Mouse (Mus musculus): Measurements from ENCODE around the gene Clip4. TPM values are rescaled to one million over a fixed set of nuclear protein-coding genes. Genes with fewer than 3 reads are reported as not detected.

Clip4 gene
- polyA plus RNA-seq, 1 experiment from 2014 or later = 7.2 TPM

GRCm38 (mm10) chr17:71795521-71796205, 27.4 kb downstream of the Clip4 start:
- Histone ChIP-seq H3K36me3 (no peaks in the 10 kb centered on the region), H3K27ac (peak overlapping the region; percentile 61; the same call in 1 of the 2 replicates), H3K4me2 (no peak overlapping the region), H3K9me3 (no peaks in the 10 kb centered on the region), H3K4me1 (no peaks in the 10 kb centered on the region), H3K9ac (no peak overlapping the region), H3K4me3 (replicated peaks) (no peak overlapping the region), H3K27me3 (replicated peaks) (no peaks in the 10 kb centered on the region)
- no peak for ATAC-seq (ENCODE audit: insufficient read depth, low FRiP score, low read depth)
- 62% methylated on average over 15 of the region's 15 CpGs for WGBS

GRCm38 (mm10) chr17:71803456-71803855, 35.2 kb downstream of the Clip4 start:
- H3K4me1 ChIP-seq = no peaks in the 10 kb centered on the region
- H3K27me3 ChIP-seq (replicated peaks) = no peaks in the 10 kb centered on the region
- no peaks in the 10 kb centered on the region for H3K9me3 ChIP-seq
- no peak overlapping the region for H3K4me3 ChIP-seq (replicated peaks)
- 84% methylated on average over 6 of the region's 6 CpGs for WGBS
- no peak overlapping the region for H3K9ac ChIP-seq
- H3K4me2 ChIP-seq = no peak overlapping the region
- no peak overlapping the region for H3K27ac ChIP-seq
- ATAC-seq (ENCODE audit: insufficient read depth, low FRiP score, low read depth) = no peak
- H3K36me3 ChIP-seq = no peaks in the 10 kb centered on the region

GRCm38 (mm10) chr17:71803876-71804275, 35.6 kb downstream of the Clip4 start:
- no peak overlapping the region for H3K4me2 ChIP-seq
- H3K4me3 ChIP-seq (replicated peaks) = no peak overlapping the region
- no peaks in the 10 kb centered on the region for H3K27me3 ChIP-seq (replicated peaks)
- 75% methylated on average over 4 of the region's 4 CpGs for WGBS
- H3K9me3 ChIP-seq = no peaks in the 10 kb centered on the region
- no peaks in the 10 kb centered on the region for H3K4me1 ChIP-seq
- no peaks in the 10 kb centered on the region for H3K36me3 ChIP-seq
- H3K9ac ChIP-seq = no peak overlapping the region
- no peak for ATAC-seq (ENCODE audit: insufficient read depth, low FRiP score, low read depth)
- H3K27ac ChIP-seq = no peak overlapping the region

DNA sequence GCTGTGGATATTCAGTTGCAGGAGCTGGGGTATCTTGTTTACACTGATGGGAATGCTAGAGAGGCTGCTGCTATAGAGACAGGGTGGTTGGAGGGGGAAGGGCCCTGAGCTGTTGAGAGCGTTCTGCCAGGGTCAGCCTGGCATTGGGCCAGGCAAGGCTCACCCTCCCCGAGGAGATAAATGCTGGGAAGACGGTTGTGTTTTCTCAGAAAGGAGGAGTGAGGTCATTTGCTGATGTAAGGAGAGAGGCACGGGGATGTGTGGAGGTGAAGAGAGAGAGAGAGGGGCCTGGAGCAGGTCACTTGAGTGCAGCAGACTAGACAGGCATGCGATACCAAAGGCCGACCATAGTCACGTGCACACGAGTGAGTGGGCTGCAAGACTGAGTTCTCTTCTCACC, 42.8 kb downstream of the Clip4 start:
- Histone ChIP-seq H3K4me2 (no peak overlapping the region), H3K9me3 (no peaks in the 10 kb centered on the region), H3K9ac (no peak overlapping the region), H3K27me3 (replicated peaks) (no peaks in the 10 kb centered on the region), H3K36me3 (no peaks in the 10 kb centered on the region), H3K4me3 (replicated peaks) (no peak overlapping the region), H3K4me1 (no peaks in the 10 kb centered on the region), H3K27ac (no peak overlapping the region)
- peak; percentile 50; the same call in 1 of the 2 replicates for ATAC-seq (ENCODE audit: insufficient read depth, low FRiP score, low read depth)
- WGBS = 49% methylated on average over 8 of the region's 8 CpGs

GRCm38 (mm10) chr17:71816136-71816864, 48.0 kb downstream of the Clip4 start:
- Histone ChIP-seq H3K4me1 (no peaks in the 10 kb centered on the region), H3K27me3 (replicated peaks) (no peaks in the 10 kb centered on the region), H3K4me3 (replicated peaks) (no peak overlapping the region), H3K27ac (no peak overlapping the region), H3K9ac (no peak overlapping the region), H3K4me2 (no peak overlapping the region), H3K9me3 (no peaks in the 10 kb centered on the region), H3K36me3 (no peaks in the 10 kb centered on the region)
- 84% methylated on average over 8 of the region's 8 CpGs for WGBS
- ATAC-seq (ENCODE audit: insufficient read depth, low FRiP score, low read depth) = no peak

GRCm38 (mm10) chr17:71823622-71824306, 55.5 kb downstream of the Clip4 start:
- 67% methylated on average over 8 of the region's 8 CpGs for WGBS
- ATAC-seq (ENCODE audit: insufficient read depth, low FRiP score, low read depth) = no peak

DNA sequence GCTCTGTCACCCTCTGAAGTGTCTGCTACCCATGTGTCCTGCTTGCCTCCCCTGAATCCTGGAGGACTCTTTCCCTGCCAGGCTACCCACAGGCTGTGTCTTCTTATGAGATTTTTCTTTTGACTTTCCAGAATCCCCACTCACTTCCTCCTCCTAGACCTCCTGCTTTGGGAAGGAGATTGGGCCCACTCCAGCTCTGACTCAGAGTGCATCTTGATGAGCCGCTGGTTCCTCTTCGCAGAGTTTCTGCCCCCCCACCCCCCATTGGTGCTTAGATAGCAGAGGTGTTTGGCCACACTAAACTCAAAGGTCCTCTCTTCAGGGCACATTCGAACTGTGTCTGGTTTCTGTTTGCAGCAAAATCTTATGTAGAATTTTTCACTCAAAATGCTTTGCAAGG, 58.3 kb downstream of the Clip4 start:
- WGBS = 52% methylated on average over 3 of the region's 3 CpGs
- Histone ChIP-seq H3K4me2 (no peak overlapping the region), H3K4me1 (0 out of 2 replicates have a peak, but pooled peaks cover 7% of the 10 kb centered on the region), H3K4me3 (replicated peaks) (no peak overlapping the region), H3K36me3 (no peaks in the 10 kb centered on the region), H3K27me3 (replicated peaks) (no peaks in the 10 kb centered on the region), H3K9ac (no peak overlapping the region), H3K9me3 (no peaks in the 10 kb centered on the region), H3K27ac (no peak overlapping the region)
- ATAC-seq (ENCODE audit: insufficient read depth, low FRiP score, low read depth) = no peak

More at GRCm38 (mm10) chr17:71823622-71824306, 55.5 kb downstream of the Clip4 start:
- H3K27me3 ChIP-seq (replicated peaks) = no peaks in the 10 kb centered on the region
- no peak overlapping the region for H3K4me2 ChIP-seq
- H3K36me3 ChIP-seq = no peaks in the 10 kb centered on the region
- no peak overlapping the region for H3K27ac ChIP-seq
- no peaks in the 10 kb centered on the region for H3K9me3 ChIP-seq
- H3K4me3 ChIP-seq (replicated peaks) = no peak overlapping the region
- H3K4me1 ChIP-seq = 0 out of 2 replicates have a peak, but pooled peaks cover 5% of the 10 kb centered on the region
- H3K9ac ChIP-seq = no peak overlapping the region

- Histone ChIP-seq H3K4me3 (replicated peaks) (no peak overlapping the region), H3K27ac (no peak overlapping the region), H3K36me3 (no peaks in the 10 kb centered on the region), H3K27me3 (replicated peaks) (no peaks in the 10 kb centered on the region), H3K9ac (no peak overlapping the region), H3K4me1 (0 out of 2 replicates have a peak, but pooled peaks cover 7% of the 10 kb centered on the region), H3K9me3 (no peaks in the 10 kb centered on the region), H3K4me2 (no peak overlapping the region)
- 51% methylated on average over 8 of the region's 8 CpGs for WGBS
- no peak for ATAC-seq (ENCODE audit: insufficient read depth, low FRiP score, low read depth)
These were observed 59.4 kb downstream of the Clip4 start for GRCm38 (mm10) chr17:71827627-71828026.

DNA sequence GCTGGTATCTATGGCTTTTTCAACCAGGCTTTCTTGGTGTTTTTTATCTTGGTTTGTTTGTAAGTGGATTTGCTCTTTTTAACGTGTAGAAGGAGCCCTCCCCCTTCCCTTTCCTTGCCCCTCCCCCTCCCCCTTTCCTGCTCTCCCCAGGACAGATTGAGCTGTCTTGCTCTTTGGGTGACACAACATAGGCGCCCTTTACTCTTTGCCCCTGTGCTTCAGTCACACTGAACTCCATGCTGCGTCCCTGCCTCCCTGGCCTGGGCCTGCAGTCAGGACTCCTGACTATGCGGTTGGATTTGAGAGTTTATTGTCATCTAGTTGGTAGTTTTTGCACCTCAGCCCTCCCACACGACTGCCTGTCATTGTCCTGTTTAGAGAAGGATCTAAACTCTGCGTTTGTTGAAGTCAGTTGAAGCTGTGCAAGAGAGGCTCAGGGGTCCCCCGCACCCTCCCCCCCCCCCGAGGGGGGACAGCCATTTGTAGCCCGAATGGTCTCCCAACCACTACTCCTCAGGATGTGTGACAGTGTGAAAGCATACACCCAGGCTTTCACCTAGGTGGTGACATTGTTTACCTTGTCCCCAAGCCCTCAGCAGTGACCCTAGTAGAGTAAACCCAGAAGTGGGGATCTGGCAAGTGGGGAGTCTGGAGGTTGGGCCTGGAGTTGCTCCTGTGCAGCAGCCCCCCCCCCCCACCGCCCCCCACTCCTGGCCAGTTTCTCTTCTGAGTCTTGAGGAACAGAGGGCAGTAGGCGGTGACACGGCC, 60.6 kb downstream of the Clip4 start:
- Histone ChIP-seq H3K36me3 (no peaks in the 10 kb centered on the region), H3K27me3 (replicated peaks) (no peaks in the 10 kb centered on the region), H3K4me1 (0 out of 2 replicates have a peak, but pooled peaks cover 7% of the 10 kb centered on the region), H3K4me2 (no peak overlapping the region), H3K27ac (no peak overlapping the region), H3K9ac (no peak overlapping the region), H3K9me3 (no peaks in the 10 kb centered on the region), H3K4me3 (replicated peaks) (no peak overlapping the region)
- WGBS = 40% methylated on average over 12 of the region's 12 CpGs
- ATAC-seq (ENCODE audit: insufficient read depth, low FRiP score, low read depth) = no peak

DNA sequence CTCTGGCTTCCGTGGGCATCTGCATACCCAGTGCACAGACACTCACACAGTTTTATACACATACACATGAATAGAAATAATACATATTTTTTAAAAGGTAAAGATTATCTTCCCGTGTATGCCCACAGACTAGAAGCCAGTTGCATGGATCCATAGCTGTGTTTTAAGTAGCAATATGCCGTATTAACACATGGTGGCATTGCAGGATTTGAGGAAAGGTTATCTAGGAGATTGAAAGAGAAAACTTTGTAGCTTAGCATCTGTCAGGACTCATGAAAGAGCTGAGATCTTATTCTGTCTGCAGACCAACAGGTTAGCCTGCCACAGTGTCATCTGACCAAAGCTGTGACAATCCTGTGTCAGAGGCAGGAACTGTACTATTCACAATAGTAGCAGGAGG, 63.7 kb downstream of the Clip4 start:
- no peak overlapping the region for H3K4me2 ChIP-seq
- H3K4me3 ChIP-seq (replicated peaks) = no peak overlapping the region
- H3K9me3 ChIP-seq = no peaks in the 10 kb centered on the region
- H3K9ac ChIP-seq = no peak overlapping the region
- H3K27ac ChIP-seq = no peak overlapping the region
- H3K36me3 ChIP-seq = no peaks in the 10 kb centered on the region
- 0 out of 2 replicates have a peak, but pooled peaks cover 7% of the 10 kb centered on the region for H3K4me1 ChIP-seq
- no peak for ATAC-seq (ENCODE audit: insufficient read depth, low FRiP score, low read depth)
- 79% methylated on average over 3 of the region's 3 CpGs for WGBS
- H3K27me3 ChIP-seq (replicated peaks) = no peaks in the 10 kb centered on the region

- Histone ChIP-seq H3K27ac (no peak overlapping the region), H3K9ac (no peak overlapping the region), H3K4me2 (no peak overlapping the region), H3K36me3 (no peaks in the 10 kb centered on the region), H3K9me3 (no peaks in the 10 kb centered on the region), H3K4me1 (no peaks in the 10 kb centered on the region), H3K4me3 (replicated peaks) (no peak overlapping the region), H3K27me3 (replicated peaks) (no peaks in the 10 kb centered on the region)
- WGBS = 83% methylated on average over 3 of the region's 3 CpGs
- ATAC-seq (ENCODE audit: insufficient read depth, low FRiP score, low read depth) = no peak
These were observed 93.9 kb downstream of the Clip4 start for GRCm38 (mm10) chr17:71862184-71862583.

Data from stomach, embryonic 15.5 days (tissue).